Mouse (Mus musculus): ENCODE measurements around the gene Ddrgk1.

DNA sequence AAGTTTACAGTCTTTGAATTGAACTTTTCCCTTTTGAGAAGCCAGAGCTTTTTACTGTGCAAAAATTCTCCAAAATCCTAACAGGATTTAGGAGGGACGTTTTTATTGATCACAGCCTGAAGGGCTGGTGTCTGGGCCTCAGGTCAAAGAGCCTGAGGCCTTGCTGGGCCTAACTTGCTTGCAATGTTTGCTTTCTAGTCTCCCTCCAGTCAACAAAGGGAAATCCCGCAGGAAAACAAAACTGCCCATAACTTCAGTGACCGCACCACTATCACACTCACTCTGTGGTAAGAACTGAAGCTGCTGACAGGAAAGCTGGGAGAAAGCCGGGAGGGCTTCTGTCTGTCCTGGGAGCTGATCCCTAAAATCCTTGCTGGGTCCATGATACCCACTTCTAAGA lies 42.1 kb upstream of the Ddrgk1 start:
- TF ChIP-seq MYOG (IDR thresholded peaks at IDR 0.05; ENCODE audit: control insufficient read depth, extremely low read depth, insufficient read length) (no peak), CTCF (IDR thresholded peaks at IDR 0.05; ENCODE audit: control insufficient read depth, insufficient read depth, insufficient read length) (no peak), MYOD1 (IDR thresholded peaks at IDR 0.05; ENCODE audit: control insufficient read depth, insufficient read length, low read depth) (no peak), USF1 (IDR thresholded peaks at IDR 0.05; ENCODE audit: low read depth) (no peak), CEBPB (IDR thresholded peaks at IDR 0.05; ENCODE audit: low read depth) (no peak), MAX (IDR thresholded peaks at IDR 0.05) (no peak)

Measured in C2C12 (cell line).